Mouse (Mus musculus): ENCODE measurements at regions not wholly inside any gene's neighbourhood (a gene's known extent, or its start where the extent isn't known, plus 50 kb on each side); places are given as distances from the start of the nearest gene placed in this dataset.

DNA sequence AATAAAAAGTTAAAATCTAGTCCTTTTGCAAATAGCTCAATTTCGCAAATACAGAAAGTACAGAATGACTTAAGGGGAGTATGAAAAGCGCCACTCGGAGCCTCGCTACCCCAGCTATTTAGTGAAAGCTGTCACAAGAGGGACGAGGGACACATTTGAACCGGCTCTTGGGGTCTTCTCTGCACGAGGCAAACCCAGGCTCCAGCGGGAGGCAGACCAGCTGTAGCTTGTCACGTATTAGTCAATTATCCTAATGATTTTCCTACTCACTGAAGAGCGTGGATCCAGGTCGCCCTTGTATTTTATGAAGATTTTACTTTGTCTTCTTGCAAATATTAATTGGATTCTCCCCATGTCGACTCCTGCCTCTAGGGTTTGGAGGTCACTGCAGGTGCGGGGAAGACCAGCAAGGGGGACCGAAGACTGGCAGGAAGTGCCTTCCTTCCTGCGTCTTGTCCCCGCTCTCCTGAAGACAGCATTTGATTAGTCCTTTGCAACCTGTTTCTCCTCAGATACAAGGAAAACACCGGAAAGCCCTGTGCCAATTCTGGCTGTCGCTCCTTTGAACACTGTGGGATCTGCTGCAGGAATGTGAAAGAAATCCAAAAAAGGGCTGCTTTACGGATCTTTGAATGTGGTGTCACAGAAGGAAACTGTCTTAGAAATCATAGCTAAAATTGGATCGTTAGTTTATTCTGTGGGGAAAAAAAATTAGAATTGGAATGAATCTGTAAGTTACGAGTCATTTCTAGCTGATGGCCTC is 209.1 kb downstream of the Etnk1 start:
- DNase-seq = no peak

DNA sequence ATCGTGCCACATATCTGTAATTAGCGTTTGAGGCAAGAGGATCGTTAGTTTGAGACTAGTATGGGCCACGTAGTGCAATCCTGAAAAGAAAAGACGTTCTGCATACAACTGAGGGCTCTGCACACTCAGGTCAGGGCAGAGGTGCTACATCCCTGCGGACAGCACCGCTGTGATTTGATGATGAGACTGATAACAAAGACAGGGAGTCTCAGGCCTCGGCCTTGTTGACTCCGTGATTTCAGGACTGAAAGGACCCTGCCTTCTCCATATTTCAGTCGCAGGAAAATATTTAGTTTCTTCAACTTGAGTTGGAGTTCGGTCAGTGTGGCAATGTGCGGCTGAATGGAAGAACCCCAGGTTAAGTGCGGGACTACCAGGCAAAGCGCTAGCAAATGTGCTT is 210.1 kb downstream of the Etnk1 start:
- DNase-seq = no peak

DNA sequence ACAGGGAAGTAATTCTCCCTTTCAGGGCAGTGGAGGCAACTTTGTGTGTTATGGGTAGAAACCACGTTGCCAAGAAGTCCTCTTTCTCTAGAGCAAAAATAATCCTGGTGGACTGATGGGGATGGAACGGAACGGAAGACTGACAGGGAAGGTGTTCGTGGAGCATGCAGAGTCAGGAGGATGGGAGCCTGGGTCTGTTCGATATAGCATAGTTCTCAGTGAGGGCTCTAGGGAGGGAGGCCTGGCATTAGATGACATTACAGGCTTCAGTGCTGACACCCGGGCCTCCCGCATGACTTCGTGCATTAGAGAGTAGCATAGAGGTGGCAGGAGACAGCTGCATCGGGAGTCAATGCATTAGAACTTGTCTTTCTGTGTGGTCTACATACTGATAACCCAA is 211.1 kb downstream of the Etnk1 start:
- DNase-seq = no peak

DNA sequence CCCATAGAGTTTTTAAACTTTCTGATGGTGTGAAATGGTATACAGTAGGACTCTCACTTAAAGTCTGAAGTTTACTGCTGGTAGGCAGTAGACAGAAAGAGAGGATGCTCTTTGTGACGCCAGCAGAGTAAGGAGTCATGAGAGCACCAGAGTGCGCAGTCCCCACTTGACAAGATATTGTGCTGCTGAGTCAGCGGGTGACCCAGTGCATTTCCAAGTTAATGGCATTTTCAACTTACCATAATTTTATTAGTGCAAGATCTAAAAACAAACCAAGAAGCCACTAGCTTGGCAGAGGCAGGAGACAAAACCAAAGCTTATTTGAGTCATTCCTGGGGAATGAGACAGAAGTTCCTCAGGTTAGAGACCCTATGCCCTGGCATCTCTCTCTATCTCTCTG is 213.5 kb downstream of the Etnk1 start:
- DNase-seq = no peak

DNA sequence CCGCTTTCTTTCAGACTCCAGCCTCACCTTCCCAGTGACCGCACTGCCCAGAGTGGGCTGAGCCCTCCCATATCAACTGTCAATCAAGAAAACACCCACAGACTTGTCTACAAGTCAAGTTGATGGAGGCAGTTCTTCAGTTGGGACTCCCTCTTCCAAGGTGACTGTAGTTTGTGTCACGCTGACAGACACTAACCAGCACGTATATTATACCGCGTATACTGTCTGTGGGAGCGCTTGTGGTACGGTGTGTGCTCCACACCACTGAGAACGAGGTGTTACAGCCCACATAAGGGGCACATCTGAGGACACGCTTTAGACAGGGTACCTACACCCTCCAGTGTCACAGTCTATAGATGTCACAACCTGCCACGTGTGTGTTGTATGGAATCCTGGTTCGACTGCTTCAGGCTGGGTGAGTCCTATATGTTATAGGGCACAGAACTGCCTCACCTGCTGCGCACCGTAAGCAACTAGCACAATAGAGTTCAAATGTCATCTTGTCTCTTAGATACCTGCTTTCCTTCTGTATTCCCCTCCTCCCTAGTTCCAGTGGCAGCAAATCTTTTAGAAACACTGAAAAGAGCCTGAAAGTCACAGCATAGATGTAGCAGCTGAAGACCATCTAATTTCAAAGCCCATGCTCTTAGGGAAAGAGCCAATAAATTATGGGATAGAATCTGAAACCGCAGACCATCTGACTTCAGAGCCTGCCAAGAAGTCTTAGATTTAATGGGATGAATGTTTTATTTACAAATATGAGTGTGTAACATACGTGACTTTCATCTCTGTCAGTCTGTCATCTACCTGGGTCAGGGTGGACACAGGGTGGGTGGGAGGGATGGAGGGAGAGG is 219.8 kb downstream of the Etnk1 start:
- peak; percentile 25 for DNase-seq

DNA sequence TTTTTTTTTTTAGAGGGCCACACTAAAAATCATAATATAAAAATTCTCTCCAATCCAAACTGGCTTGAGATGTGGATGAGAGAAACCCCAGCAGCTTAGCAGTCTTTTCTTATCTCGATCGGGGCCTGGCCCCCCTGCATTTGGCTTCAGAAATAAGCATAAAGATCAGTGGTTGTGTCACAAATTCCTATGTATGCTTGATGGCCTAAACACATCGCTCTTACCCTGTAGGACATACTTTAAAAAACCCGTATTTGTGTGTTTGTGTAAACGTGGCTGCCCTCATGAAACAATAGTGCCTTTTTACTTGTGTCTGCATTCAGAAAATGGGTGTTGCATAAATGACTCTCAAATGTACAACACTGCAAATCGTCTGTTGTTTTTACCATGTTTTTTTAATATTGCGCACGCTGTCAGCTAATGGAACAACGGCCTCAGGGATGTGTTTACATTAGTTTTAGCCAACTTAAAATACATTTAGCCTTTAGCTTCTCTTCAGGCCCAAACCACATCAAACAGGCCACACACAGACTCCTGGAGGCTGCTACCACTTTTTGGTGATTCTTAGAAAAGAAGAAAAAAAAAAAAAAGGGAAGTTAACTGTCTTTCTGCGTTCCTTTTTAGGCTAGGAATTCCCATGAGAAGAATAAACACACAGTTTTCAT is 226.7 kb downstream of the Etnk1 start:
- no peak for DNase-seq

DNA sequence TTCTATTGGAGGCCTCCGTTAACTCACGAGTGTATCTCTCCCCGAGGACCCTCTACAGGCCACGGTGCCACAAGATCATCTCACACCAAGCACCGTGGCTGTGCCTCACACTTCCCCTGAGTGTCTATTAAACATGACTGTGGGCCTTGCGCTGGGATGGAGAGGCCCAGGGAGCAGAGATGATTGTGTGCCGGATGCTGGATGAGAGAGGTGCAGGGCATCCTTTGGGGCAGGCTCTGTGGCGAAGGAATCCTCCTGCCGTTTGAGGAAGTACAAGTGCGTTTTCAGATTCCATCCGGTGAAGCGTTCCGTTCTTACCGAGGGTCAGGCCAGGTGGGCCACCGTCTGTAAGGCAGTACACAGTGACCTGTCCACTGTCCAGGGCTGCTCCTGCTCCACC is 227.4 kb downstream of the Etnk1 start:
- DNase-seq = no peak

DNA sequence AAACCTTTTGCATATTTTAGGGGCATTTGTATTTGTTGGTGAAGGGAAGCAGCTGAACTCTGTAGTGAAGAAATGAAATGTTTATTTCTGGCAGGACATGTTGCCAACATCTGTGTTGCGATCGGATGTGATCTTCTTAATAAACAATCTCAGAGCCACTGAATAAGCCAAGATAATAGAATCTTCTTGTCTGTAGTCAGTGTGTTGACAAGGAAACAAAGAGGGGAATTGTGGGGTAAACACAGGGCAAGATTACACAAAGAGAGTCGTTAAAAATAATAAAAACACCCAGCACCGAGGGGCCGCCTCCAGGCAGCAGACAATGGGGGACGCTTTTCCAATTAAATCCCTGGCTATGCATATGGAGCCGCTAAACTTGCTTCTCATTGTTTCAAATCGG is 234.4 kb downstream of the Etnk1 start:
- DNase-seq = no peak

DNA sequence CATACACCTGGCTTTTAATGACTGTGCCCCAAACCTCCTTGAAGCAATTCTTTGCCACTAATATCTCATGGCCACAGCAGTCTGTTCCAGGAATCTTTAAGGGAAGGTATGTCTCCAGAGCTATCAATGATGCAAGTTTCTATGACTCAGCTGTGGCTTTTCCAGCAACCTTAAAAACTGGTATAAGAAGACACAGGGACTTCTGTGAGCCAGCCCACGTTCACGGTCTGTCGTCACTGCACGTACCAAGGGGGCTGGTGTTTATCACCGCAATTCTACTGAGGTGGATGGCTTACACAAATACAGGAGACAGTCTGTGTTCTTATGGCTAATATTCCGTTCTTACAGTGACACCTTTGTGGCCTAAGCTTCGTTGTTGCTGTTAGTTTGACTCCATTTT is 234.9 kb downstream of the Etnk1 start:
- no peak for DNase-seq

DNA sequence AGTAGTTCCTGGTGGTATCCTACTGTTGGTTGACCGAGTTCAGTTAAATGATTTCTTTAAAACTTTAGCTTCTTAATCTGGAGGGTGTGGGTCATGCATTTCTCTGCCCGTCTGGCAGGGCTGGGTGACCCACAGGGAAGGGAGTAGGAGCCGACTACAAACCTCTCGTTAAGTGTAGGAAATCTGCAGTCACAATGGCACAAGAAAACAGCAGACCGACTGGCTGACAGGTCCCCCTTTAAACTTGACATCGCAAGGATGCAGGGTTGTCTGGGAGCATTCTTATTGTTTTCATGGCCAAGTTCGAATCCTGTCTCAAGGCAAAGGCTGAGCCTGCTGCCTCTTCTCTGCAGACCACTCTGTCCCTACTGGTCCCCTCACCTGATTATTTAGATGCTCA is 235.7 kb downstream of the Etnk1 start:
- DNase-seq = no peak

DNA sequence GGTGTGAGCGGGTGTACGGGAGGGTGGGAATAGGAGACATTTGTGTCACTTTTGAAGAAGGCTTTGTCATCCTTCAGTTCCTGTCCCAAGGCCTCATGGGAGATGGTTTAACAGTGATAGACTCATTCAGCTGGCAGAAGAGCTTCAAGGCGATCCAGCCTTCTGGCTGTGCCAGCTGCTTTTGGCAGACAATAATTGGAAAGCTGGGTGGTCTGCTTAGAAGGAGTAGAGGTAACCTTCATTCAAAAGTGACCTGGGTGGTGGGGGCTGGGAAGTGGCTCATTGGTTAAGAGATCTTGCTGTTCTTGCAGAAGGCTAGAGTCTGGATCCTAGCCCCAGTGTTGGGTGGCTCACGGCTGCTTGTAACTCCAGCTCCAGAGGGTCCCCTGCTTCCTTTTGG is 237.5 kb downstream of the Etnk1 start:
- no peak for DNase-seq

DNA sequence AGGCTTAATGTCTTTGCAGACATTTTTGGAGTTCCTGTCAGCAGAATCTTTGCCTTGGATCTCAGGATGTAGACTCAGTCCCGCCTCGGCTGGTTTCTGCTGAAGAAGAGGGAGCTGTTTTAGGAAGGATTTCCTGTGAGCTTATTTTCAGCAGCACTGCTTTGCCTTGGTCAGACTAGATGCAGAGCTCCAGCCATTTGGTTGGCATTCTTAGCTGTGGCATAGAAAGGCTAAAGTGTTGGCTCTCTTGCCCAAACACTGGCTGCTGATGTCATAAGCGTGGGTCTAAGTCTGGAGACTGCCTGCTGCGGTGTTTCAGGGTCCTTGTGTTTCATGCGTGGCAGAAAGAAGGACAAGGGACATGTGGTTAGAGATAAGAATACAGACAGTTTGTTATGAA is 245.0 kb downstream of the Etnk1 start:
- no peak for DNase-seq

DNA sequence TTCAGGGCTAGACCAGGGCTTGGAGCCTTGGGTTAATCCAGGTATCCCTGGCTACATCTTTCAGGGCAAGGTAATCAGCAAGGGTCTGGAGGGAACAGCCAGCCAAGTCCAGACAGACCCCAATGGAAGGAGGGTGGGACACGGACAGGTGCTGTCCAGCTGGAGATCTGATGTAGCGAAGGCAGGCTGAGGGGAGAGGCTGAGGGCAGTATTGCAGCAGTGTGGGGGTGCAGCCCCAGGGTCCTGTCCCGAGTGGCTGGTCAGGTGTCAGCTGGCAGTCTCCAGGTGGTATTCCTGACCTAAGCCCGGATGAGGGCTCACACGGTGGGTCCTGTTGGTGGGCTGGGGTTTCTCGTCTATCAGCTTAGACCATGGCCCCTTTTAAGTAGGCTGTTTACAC is 245.7 kb downstream of the Etnk1 start:
- DNase-seq = no peak

DNA sequence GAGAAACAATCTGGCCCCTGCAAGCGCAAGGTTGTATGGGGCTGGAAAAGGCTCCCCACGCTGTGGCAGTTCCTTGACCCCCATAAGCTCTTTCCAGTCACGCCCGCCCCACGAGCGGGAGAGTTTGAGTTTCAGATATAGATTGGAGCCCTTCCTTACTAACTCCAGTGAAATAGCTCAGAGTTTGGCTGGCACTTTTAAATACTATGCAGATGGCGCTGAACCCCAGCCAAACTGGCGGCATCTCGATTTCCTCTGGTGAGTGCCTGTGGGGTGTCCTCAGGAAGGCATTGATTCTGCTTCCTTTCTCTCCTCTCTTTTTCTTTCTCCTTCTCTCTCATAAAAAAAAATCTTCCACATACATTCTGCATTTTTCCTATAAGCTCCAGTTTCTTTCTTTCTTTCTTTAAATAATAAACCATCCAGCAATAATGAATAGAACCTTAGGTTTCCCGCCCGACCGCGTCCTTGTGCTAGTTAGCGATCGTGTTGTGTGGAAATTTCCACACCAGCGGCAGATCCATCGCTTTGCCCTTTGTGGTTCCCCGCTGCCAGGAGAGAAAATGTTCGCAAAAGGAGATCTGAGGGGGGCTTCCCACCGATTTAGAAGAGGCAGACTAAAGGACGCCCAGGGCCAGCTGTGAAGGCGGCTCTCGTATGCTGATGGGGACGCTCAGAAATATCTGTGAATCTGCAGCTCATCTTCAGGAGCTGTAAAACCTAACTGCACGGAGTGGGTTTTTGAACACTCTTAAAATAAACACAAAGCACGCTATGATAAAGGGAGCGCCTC is 247.8 kb downstream of the Etnk1 start:
- no peak for DNase-seq

DNA sequence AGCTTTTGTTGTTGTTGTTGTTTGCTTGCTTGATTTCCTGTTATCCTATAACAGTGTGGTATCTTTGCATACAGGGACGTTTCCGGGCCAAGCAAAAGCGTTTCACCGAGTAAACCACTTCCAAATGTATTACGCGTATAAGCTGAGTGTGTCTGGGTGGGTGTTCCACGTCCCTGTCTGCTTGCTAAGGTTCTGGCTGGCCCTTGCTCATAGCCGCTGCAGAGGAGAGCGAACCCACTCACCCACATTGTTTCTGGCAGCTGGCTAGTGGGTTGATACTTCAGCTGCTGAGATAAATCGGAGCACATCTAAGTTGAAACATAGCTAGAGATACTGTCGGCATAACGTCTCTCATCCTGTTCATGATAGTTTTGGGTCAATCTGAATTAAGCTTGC is 248.4 kb downstream of the Etnk1 start:
- no peak for DNase-seq

DNA sequence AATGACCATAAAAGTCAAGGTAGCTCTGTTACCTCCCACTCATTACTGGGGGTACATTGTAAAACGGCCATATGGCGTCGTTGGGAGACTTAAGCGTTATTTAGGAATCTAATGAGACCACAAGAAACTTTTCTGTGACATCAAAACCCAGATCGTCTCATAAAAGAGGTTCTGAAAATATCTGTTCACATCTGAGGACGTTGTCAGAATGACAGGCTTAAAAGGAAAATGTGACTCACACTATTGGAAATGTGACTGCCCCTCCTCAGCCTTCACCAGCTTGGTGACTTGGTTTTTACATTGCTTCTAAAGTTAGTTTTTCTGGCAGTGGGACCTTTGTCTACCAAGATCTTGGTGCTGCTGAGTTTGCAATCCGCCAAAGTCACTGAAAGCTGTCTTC is 252.9 kb downstream of the Etnk1 start:
- no peak for DNase-seq

DNA sequence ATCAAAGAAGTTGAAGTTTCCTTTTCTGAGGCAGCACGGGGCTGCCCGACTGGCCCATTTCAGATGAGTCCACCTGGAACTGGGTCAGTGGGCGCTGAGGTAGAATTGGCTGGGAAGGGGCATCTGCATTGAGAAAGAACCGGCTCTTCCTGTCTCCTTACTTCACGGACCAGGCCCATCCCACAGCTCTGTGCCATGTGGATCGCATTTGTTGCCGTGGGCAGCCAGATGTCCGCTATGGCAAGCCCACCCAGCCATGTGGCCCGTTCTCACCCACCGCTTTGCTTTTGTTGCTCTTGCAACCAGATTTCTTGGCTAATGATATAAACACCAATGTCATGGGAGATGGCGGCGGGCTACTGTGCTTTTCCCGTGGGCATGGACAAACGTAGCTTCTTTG is 256.0 kb downstream of the Etnk1 start:
- DNase-seq = no peak

DNA sequence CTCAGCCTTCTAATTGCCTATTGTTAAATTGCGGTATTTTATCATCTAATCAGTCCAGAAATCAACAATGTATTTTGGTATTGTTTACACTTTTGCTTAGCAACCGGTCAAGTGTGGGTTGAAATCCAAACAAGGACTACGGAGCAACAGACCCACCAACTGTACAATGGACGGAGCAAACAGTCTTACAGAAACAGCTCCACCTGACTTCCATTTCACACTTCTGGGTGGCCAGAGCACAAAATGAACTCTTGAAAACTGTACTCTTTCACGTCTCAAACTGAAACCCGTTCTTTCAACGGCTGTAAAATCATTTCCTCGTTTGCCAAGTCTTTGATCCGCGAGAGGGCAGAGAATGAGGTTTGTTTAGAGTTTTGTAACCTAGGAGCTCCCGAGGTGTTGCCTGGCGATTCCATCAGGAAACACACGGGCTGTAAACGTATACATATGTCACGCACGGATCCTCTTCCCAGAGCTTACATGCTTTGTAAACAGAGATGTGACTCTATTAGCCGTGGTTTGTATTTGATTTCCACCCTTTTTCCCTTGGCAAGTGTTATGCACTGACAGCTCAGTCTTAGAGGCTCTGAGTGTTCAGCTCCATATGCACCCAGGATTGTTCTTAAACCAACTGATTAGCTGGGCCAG is 258.3 kb downstream of the Etnk1 start:
- no peak for DNase-seq

DNA sequence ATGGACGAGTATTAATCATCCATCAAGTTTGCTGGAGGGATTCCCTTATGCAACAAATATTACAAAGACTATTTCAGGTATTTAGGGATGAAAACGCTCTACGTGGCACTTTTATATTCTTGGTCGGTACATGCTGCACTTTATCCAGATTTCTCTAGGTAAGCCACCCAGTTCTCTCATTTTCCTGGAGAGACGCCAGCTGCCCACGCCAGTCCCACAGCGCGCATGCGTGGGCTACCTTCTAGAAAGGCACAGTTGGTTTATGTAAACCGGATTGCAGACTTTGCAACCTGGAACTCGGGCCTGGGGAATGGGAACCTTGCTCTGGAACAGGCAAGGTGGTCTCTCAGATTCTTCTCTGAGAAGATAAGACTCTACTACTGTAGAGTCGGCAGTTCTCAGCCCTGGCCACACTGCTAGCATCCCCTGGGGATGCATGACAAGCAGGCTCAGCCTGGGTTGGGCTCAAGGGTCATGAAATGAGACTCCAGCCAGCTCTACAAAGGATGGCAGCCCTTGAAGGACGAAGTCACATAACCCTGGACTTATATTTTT is 265.0 kb downstream of the Etnk1 start:
- no peak for DNase-seq

DNA sequence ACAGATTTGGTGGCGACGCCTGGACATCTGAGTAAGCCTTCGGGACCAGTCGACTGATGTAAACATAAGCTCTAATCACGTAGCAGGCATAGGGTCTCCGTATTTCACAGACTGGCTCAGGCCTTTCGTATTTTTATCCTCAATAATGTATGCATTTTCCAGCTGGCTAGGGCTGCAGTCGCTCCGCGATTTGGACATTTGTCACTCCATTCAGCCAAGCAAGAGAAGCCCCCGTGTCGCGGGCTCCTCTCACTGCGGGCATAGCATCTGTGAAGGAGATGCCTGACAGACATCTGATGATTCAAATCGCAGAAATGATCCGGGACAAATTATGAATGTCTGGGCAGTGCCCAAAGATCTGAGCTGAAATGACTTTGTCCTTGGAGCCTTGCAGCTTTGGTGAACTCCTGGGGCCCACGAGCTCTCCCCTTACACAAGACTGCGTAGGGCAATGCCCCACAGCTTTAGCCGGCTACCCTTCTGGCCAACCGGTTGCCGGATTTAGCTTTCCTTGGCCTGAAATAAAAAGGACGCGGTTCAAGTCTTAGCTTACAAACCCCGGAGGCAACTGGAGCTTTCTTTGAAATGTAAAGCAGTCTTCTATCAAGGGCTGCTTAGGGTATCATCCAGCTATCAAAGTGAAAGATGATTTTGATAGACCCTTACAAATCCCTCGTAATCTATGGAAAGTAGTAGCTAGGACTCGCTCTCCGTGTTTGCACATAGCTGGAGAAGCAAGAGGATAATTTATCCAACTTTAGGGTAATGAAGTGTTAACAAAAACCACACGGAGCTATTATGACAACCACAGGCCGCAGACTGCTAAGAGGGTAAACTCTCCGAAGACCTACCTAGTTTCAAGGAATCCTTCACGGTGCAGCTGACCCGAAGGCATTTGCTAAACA is 270.6 kb downstream of the Etnk1 start:
- no peak for DNase-seq

DNA sequence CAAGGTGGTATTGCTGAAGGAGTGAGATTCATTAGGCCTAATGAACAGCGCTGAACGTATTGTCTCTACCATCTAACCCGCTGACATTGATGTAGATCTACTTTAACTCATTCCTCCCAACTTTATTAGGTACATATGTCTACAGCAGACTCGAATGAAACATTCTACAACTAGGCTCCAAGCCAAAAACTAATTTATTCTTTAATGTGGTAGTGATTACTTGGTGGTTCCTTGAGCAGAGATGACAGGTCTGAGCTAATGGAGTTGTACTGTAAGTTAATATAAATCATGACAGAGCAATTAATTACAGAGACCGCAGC is 271.2 kb downstream of the Etnk1 start:
- no peak for DNase-seq
